Mouse (Mus musculus): Measurements from ENCODE around the gene Gcnt3. TPM values are rescaled to one million over a fixed set of nuclear protein-coding genes. Genes with fewer than 3 reads are reported as not detected.

Gcnt3 gene
- polyA plus RNA-seq, 1 experiment from 2014 or later: not detected

GRCm38 (mm10) chr9:70012408-70012901, 25.4 kb downstream of the Gcnt3 start, which contains the start of gene Gtf2a2:
Gtf2a2 (plus strand) TSS chr9:70012550.
- peaks cover 23% of the 10 kb centered on the region for H3K4me1 ChIP-seq
- peaks cover 31% of the 10 kb centered on the region for H3K36me3 ChIP-seq
- WGBS: under 1% methylated on average over 57 of the region's 57 CpGs
- peak within 1 kb of the TSS; percentile 88 for H3K27ac ChIP-seq (replicated peaks)
- H3K9me3 ChIP-seq: no peaks in the 10 kb centered on the region
- peak within 1 kb of the TSS; percentile 84 for H3K9ac ChIP-seq (replicated peaks)
- H3K4me2 ChIP-seq (replicated peaks): peak within 1 kb of the TSS; percentile 58
- ATAC-seq (replicated peaks): peak; percentile 96
- no peaks in the 10 kb centered on the region for H3K27me3 ChIP-seq
- peak within 1 kb of the TSS; percentile 74 for H3K4me3 ChIP-seq

- peak overlapping the region; percentile 84 for H3K9ac ChIP-seq (replicated peaks)
- ATAC-seq (replicated peaks): peak; percentile 25
- H3K27ac ChIP-seq (replicated peaks): peak overlapping the region; percentile 88
- peaks cover 23% of the 10 kb centered on the region for H3K4me1 ChIP-seq
- H3K4me2 ChIP-seq (replicated peaks): peak overlapping the region; percentile 58
- H3K36me3 ChIP-seq: peaks cover 33% of the 10 kb centered on the region
- 67% methylated on average over 14 of the region's 14 CpGs for WGBS
- no peaks in the 10 kb centered on the region for H3K27me3 ChIP-seq
- peak overlapping the region; percentile 74 for H3K4me3 ChIP-seq
- no peaks in the 10 kb centered on the region for H3K9me3 ChIP-seq
These were observed 26.1 kb downstream of the Gcnt3 start for GRCm38 (mm10) chr9:70011537-70012407.

- Histone ChIP-seq H3K9ac (replicated peaks) (no peak overlapping the region), H3K4me1 (peaks cover 23% of the 10 kb centered on the region), H3K27me3 (no peaks in the 10 kb centered on the region), H3K4me3 (no peak overlapping the region), H3K36me3 (peaks cover 38% of the 10 kb centered on the region), H3K27ac (replicated peaks) (no peak overlapping the region), H3K4me2 (replicated peaks) (no peak overlapping the region), H3K9me3 (no peaks in the 10 kb centered on the region)
- 96% methylated on average over 5 of the region's 5 CpGs for WGBS
- no peak for ATAC-seq (replicated peaks)
These were observed 27.0 kb downstream of the Gcnt3 start for GRCm38 (mm10) chr9:70010781-70011473.

GRCm38 (mm10) chr9:70009754-70010304, 28.1 kb downstream of the Gcnt3 start:
- Histone ChIP-seq H3K27ac (replicated peaks) (no peak overlapping the region), H3K27me3 (no peaks in the 10 kb centered on the region), H3K4me1 (peaks cover 23% of the 10 kb centered on the region), H3K4me3 (no peak overlapping the region), H3K36me3 (peaks cover 43% of the 10 kb centered on the region), H3K9me3 (no peaks in the 10 kb centered on the region), H3K9ac (replicated peaks) (no peak overlapping the region), H3K4me2 (replicated peaks) (no peak overlapping the region)
- WGBS: 92% methylated on average over 8 of the region's 8 CpGs
- no peak for ATAC-seq (replicated peaks)

- no peaks in the 10 kb centered on the region for H3K9me3 ChIP-seq
- no peak overlapping the region for H3K27ac ChIP-seq (replicated peaks)
- 93% methylated on average over 14 of the region's 14 CpGs for WGBS
- H3K4me3 ChIP-seq: no peak overlapping the region
- H3K36me3 ChIP-seq: peaks cover 61% of the 10 kb centered on the region
- no peak overlapping the region for H3K4me2 ChIP-seq (replicated peaks)
- ATAC-seq (replicated peaks): no peak
- H3K4me1 ChIP-seq: peaks cover 4% of the 10 kb centered on the region; the same call in 1 of the 2 replicates
- no peaks in the 10 kb centered on the region for H3K27me3 ChIP-seq
- H3K9ac ChIP-seq (replicated peaks): no peak overlapping the region
These were observed 30.2 kb downstream of the Gcnt3 start for GRCm38 (mm10) chr9:70007506-70008248.

- no peaks in the 10 kb centered on the region for H3K9me3 ChIP-seq
- H3K4me2 ChIP-seq (replicated peaks): no peak overlapping the region
- no peak overlapping the region for H3K9ac ChIP-seq (replicated peaks)
- no peak overlapping the region for H3K4me3 ChIP-seq
- no peak for ATAC-seq (replicated peaks)
- H3K27me3 ChIP-seq: no peaks in the 10 kb centered on the region
- WGBS: 94% methylated on average over 5 of the region's 5 CpGs
- no peak overlapping the region for H3K27ac ChIP-seq (replicated peaks)
- H3K4me1 ChIP-seq: peaks cover 2% of the 10 kb centered on the region; the same call in 1 of the 2 replicates
- H3K36me3 ChIP-seq: peaks cover 68% of the 10 kb centered on the region
These were observed 30.9 kb downstream of the Gcnt3 start for GRCm38 (mm10) chr9:70006984-70007383.

GRCm38 (mm10) chr9:70003516-70003915, 34.4 kb downstream of the Gcnt3 start:
- ATAC-seq (replicated peaks): no peak
- Histone ChIP-seq H3K27ac (replicated peaks) (no peak overlapping the region), H3K9me3 (no peaks in the 10 kb centered on the region), H3K9ac (replicated peaks) (no peak overlapping the region), H3K36me3 (peaks cover 83% of the 10 kb centered on the region), H3K4me2 (replicated peaks) (no peak overlapping the region), H3K4me3 (no peak overlapping the region), H3K4me1 (no peaks in the 10 kb centered on the region), H3K27me3 (no peaks in the 10 kb centered on the region)
- 94% methylated on average over 10 of the region's 10 CpGs for WGBS

- no peaks in the 10 kb centered on the region for H3K9me3 ChIP-seq
- ATAC-seq (replicated peaks): no peak
- no peak overlapping the region for H3K4me2 ChIP-seq (replicated peaks)
- H3K9ac ChIP-seq (replicated peaks): no peak overlapping the region
- peaks cover 80% of the 10 kb centered on the region for H3K36me3 ChIP-seq
- no peak overlapping the region for H3K4me3 ChIP-seq
- H3K27me3 ChIP-seq: no peaks in the 10 kb centered on the region
- WGBS: 81% methylated on average over 1 of the region's 1 CpGs
- no peaks in the 10 kb centered on the region for H3K4me1 ChIP-seq
- H3K27ac ChIP-seq (replicated peaks): no peak overlapping the region
These were observed 38.6 kb downstream of the Gcnt3 start for GRCm38 (mm10) chr9:69999318-69999717.

GRCm38 (mm10) chr9:69994547-69994946, 43.3 kb downstream of the Gcnt3 start:
- Histone ChIP-seq H3K27ac (replicated peaks) (no peak overlapping the region), H3K4me3 (no peak overlapping the region), H3K9me3 (no peaks in the 10 kb centered on the region), H3K4me1 (peaks cover 33% of the 10 kb centered on the region), H3K4me2 (replicated peaks) (no peak overlapping the region), H3K27me3 (no peaks in the 10 kb centered on the region), H3K9ac (replicated peaks) (no peak overlapping the region), H3K36me3 (peaks cover 35% of the 10 kb centered on the region)
- WGBS: 95% methylated on average over 5 of the region's 5 CpGs
- no peak for ATAC-seq (replicated peaks)

- Histone ChIP-seq H3K9me3 (no peaks in the 10 kb centered on the region), H3K9ac (replicated peaks) (no peak overlapping the region), H3K4me1 (peaks cover 33% of the 10 kb centered on the region), H3K4me2 (replicated peaks) (no peak overlapping the region), H3K27ac (replicated peaks) (no peak overlapping the region), H3K27me3 (no peaks in the 10 kb centered on the region), H3K4me3 (no peak overlapping the region), H3K36me3 (peaks cover 25% of the 10 kb centered on the region)
- WGBS: 90% methylated on average over 1 of the region's 1 CpGs
- no peak for ATAC-seq (replicated peaks)
These were observed 44.4 kb downstream of the Gcnt3 start for GRCm38 (mm10) chr9:69993479-69993878.

GRCm38 (mm10) chr9:69992841-69993277, 45.0 kb downstream of the Gcnt3 start:
- 88% methylated on average over 5 of the region's 5 CpGs for WGBS
- H3K27ac ChIP-seq (replicated peaks): no peak overlapping the region
- no peak overlapping the region for H3K9ac ChIP-seq (replicated peaks)
- ATAC-seq (replicated peaks): no peak
- H3K4me2 ChIP-seq (replicated peaks): no peak overlapping the region
- H3K9me3 ChIP-seq: no peaks in the 10 kb centered on the region
- H3K36me3 ChIP-seq: peaks cover 18% of the 10 kb centered on the region
- no peaks in the 10 kb centered on the region for H3K27me3 ChIP-seq
- no peak overlapping the region for H3K4me3 ChIP-seq
- H3K4me1 ChIP-seq: peaks cover 33% of the 10 kb centered on the region

Measured in forebrain, embryonic 15.5 days (tissue).